Mouse (Mus musculus) urinary bladder, adult 18-20 months (tissue): Measurements from ENCODE around the gene Ddost.
"Not testable (repeated sequence)": the region's sequence is repeated elsewhere in the genome, so short reads cannot be mapped to it uniquely, and the experiment has no call there.

Experiments used
- DNase-seq, 2 experiments: peaks; one replicate each; pipeline ENCODE4 v3.0.0; 2022; ENCODE audit warnings: low spot score in 2 of 2, mixed read lengths in 2 of 2

Ddost gene

GRCm38 (mm10) chr4:138311595-138311994, 7.1 kb downstream of the Ddost start:
- peak in 1 of 2 experiments; percentile 54 for DNase-seq

- no peak for DNase-seq
Measured at GRCm38 (mm10) chr4:138312105-138312504, 7.6 kb downstream of the Ddost start.

- no peak for DNase-seq
Measured at GRCm38 (mm10) chr4:138313021-138313420, 8.5 kb downstream of the Ddost start.

- no peak for DNase-seq
Measured at GRCm38 (mm10) chr4:138313795-138314194, 9.3 kb downstream of the Ddost start.

GRCm38 (mm10) chr4:138315781-138316180, 11.3 kb downstream of the Ddost start:
- DNase-seq, result no peak

GRCm38 (mm10) chr4:138316369-138316768, 11.8 kb downstream of the Ddost start:
- DNase-seq, result no peak

- DNase-seq, result no peak
Measured at GRCm38 (mm10) chr4:138318509-138319266, 14.2 kb downstream of the Ddost start.

- DNase-seq, result peak; percentile 66 to 80
Measured at GRCm38 (mm10) chr4:138319508-138319907, 15.0 kb downstream of the Ddost start.

GRCm38 (mm10) chr4:138320711-138321110, 16.2 kb downstream of the Ddost start:
- no peak for DNase-seq

- DNase-seq, result no peak
Measured at GRCm38 (mm10) chr4:138321488-138321887, 17.0 kb downstream of the Ddost start.

- DNase-seq, result no peak
Measured at GRCm38 (mm10) chr4:138322692-138323091, 18.2 kb downstream of the Ddost start.

GRCm38 (mm10) chr4:138323753-138324152, 19.2 kb downstream of the Ddost start:
- no peak for DNase-seq

- no peak for DNase-seq
Measured at GRCm38 (mm10) chr4:138324451-138324850, 19.9 kb downstream of the Ddost start.

GRCm38 (mm10) chr4:138325466-138326076, 21.0 kb downstream of the Ddost start:
- peak; percentile 96 to 98 for DNase-seq

GRCm38 (mm10) chr4:138326077-138326695, 21.7 kb downstream of the Ddost start, which contains the start of gene Pink1:
Pink1 (minus strand) TSS chr4:138326307.
- DNase-seq, result peak; percentile 83 to 94

- not testable (repeated sequence) for DNase-seq
Measured at GRCm38 (mm10) chr4:138327155-138327554, 22.6 kb downstream of the Ddost start.

GRCm38 (mm10) chr4:138327891-138328470, 23.5 kb downstream of the Ddost start:
- DNase-seq, result no peak

GRCm38 (mm10) chr4:138330264-138330671, 25.7 kb downstream of the Ddost start:
- DNase-seq, result no peak

- DNase-seq, result no peak
Measured at GRCm38 (mm10) chr4:138331647-138332046, 27.1 kb downstream of the Ddost start.

- no peak for DNase-seq
Measured at GRCm38 (mm10) chr4:138333135-138333534, 28.6 kb downstream of the Ddost start.

- DNase-seq, result no peak
Measured at GRCm38 (mm10) chr4:138335036-138335435, 30.5 kb downstream of the Ddost start.

GRCm38 (mm10) chr4:138335648-138336047, 31.1 kb downstream of the Ddost start:
- no peak for DNase-seq
